Mouse (Mus musculus) spleen, adult 18-20 months (tissue): ENCODE measurements around the gene Gm3543.
"Not testable (repeated sequence)": the region's sequence is repeated elsewhere in the genome, so short reads cannot be mapped to it uniquely, and the experiment has no call there.

Source experiments
- DNase-seq, 2 experiments: peaks; one replicate each; pipeline ENCODE4 v3.0.0; 2022; ENCODE audit warnings: mixed read lengths in 2 of 2

Gene Gm3543

GRCm38 (mm10) chr14:41983225-41983624, at the start of gene Gm3543:
Gene Gm3543 (minus strand): TSS chr14:41983325.
- not testable (repeated sequence) for DNase-seq

DNA sequence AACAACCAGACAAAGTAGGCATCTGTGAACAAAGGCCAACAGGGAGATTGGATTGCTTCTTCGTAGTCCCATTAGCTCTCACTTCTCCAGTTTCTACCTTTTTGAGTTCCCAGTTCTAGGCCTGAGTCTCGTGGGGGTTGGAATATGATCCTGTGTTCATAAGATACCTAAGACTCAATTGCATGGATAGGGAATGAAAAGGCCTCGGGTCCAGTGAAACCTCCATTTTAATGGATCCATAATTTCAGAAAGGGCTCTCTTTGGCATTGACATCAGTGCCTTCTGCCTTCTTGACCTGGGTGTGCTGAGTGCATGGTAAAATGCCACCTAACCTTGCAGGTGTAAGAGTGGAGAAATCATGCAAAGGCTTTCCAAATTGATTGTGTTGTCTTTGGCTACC, 14.5 kb downstream of the Gm3543 start:
- not testable (repeated sequence) for DNase-seq

DNA sequence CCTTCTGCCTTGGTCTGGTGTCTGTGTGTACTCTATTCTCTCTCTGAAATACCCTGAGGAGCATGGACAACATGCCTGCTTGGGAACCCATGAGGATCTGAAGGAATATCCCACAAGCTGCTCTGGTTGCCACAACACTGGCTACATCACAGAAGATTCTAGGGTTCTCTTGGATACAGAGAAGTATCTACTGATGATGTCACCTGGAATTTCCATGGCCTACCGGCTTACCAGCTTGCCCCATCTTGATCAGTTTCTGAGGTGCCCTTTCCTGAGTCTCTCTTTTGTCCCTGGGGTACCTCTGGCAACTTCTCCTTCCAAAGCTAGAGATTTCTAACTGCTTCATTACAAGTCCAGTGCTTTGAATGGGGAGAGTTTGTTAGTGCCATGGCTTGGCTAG, 15.3 kb downstream of the Gm3543 start, which contains the start of gene Gm6401:
TSS of gene Gm6401 (minus strand) at position 101 of the 400 bp plus-strand sequence.
- not testable (repeated sequence) for DNase-seq

DNA sequence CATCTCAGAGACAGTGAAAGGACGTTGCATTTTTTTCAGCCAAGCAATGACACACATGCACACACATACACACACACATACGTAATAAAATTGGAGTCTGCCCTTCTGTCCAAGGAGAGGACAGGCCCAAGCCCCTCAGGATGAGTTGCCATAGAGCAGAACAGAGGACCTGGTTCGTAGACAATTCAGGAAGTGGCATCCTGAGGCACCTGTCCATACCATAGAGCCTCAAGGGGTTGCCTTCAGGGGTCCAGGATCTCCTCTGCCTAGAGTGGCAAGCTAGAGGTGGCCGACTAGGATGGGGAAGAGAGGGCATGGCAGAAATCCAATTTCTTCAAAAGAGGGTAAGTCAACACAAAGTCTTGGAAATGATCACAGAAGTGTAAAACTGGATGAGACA, 19.0 kb downstream of the Gm3543 start:
- not testable (repeated sequence) for DNase-seq

DNA sequence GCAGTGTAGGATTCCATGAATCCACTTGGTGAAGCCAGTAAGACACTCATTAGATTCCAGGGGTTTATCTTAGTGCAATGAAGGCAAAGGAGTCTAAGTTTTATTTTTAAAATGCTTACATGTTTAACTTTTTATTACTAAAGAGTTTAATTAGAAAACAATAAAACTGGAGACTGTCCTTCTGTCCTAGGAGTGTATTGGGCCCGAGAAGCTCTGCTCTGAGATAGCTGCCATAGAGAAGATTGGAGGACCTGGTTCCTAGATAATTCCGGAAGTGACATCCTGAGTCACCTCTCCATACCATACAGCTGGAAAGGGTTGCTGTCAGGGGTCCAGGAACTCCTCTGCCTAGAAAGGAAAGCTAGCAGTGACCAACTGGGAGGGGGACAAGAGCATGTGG, 39.4 kb downstream of the Gm3543 start, which contains the start of gene 1700024B05Rik:
TSS of gene 1700024B05Rik (plus strand) at position 301 of the 400 bp plus-strand sequence.
- not testable (repeated sequence) for DNase-seq
